Mouse (Mus musculus) cortical plate, adult 2 months (tissue): ENCODE results near the gene Irak4.

Experiments
- CTCF ChIP-seq: fragments of 200-500 bp; IDR thresholded peaks from 2 replicates; pipeline ENCODE4 v1.5.1; 2011; ENCODE audit warnings: mild to moderate bottlenecking, control low read depth, low read length; ENCODE audit not compliant: insufficient read depth; ENCODE audit errors: extremely low read depth
- POLR2A ChIP-seq: fragments of 200-500 bp; IDR thresholded peaks from 2 replicates; pipeline ENCODE4 v1.6.1; 2011; ENCODE audit warnings: mild to moderate bottlenecking, low read length, control low read depth; ENCODE audit not compliant: insufficient read depth; ENCODE audit errors: extremely low read depth

DNA sequence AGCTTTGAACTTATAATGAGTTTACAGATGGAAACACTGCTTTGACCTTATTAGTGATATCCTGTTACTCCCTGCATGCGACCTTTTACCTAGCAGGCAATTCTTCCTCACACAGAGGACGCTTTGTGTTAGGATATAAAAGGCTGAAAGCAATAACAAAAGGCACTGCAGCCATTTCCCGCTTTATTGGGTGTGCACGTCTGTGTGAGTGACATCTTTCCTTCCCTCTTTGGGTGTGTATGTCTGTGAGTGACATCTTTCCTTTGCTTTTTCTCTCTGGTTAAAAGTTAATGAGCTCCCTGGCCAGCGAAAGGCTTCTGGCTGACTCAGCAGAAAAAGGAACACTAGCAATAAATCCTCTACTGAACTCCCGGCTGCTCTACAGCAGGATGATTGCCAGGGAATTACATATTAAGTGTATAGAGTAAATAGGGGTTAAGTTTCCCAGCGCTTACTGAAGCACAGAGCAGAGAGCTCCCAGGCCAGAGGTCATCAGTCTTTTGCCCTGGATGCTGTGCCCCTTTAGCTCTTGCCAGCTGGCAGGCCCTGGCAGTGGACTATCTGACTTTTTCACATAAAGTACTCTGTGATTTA, 38.7 kb downstream of the Irak4 start:
- TF ChIP-seq POLR2A = no peak
- no peak for TF ChIP-seq CTCF
